Mouse (Mus musculus) neural tube, postnatal 0 days (tissue): ENCODE results near the gene Adora3. TPM values are rescaled to one million over a fixed set of nuclear protein-coding genes. Genes with fewer than 3 reads are reported as not detected.

Experiments used
- polyA plus RNA-seq: library from polyadenylated mRNA; unstranded; fragments of >200 nt; fragmentation: Nextera tagmentation; extraction: Ambion mirVana; gene quantifications from 2 replicates; pipeline ENCODE4 v1.2.1, GENCODE M21; 2015

Adora3 gene
- polyA plus RNA-seq, result 0.44 and 0.69 TPM in 2 replicates

GRCm38 (mm10) chr3:105870558-105870957 is at the start of gene Adora3, which contains the start of gene Tmigd3:
Gene Adora3 (plus strand): TSS chr3:105870858.
Gene Tmigd3 (plus strand): TSS chr3:105870903.

GRCm38 (mm10) chr3:105932240-105933071 is 61.8 kb downstream of the Adora3 start, which contains the start of gene I830077J02Rik:
Gene I830077J02Rik (minus strand): TSS chr3:105932664.

Other genes with a start within 250 kb of the Adora3 start
- 13.8 and 16.1 TPM in 2 replicates for gene Ddx20, start 183.3 kb upstream of the Adora3 start, polyA plus RNA-seq
- gene Inka2, start 166.3 kb upstream of the Adora3 start, polyA plus RNA-seq, result 11.3 and 11.4 TPM in 2 replicates
- gene Rap1a, start 69.5 kb upstream of the Adora3 start, polyA plus RNA-seq, result 79.9 and 94.7 TPM in 2 replicates
- not detected in 2 replicates for gene Tmigd3, start within 50 bp of the Adora3 start, polyA plus RNA-seq
- 0.18 and 0.71 TPM in 2 replicates for gene I830077J02Rik, start 61.8 kb downstream of the Adora3 start, polyA plus RNA-seq
- gene Wdr77, start 88.5 kb downstream of the Adora3 start, polyA plus RNA-seq, result 79.9 and 92.7 TPM in 2 replicates
- gene Atp5f1, start 89.2 kb downstream of the Adora3 start, polyA plus RNA-seq, result 615 and 658 TPM in 2 replicates
- 4.6 and 5.0 TPM in 2 replicates for gene Ovgp1, start 102.9 kb downstream of the Adora3 start, polyA plus RNA-seq
- 3.8 and 6.8 TPM in 2 replicates for gene Pifo, start 143.8 kb downstream of the Adora3 start, polyA plus RNA-seq
- 0.36 TPM in 1 of 2 replicates, not detected in the other for gene Chil5, start 162.0 kb downstream of the Adora3 start, polyA plus RNA-seq
- gene Chia1, start 242.4 kb downstream of the Adora3 start, polyA plus RNA-seq, result 1.4 and 1.7 TPM in 2 replicates